Mouse (Mus musculus) ES-CJ7 (cell line): ENCODE measurements around the gene Nsfl1c.
A peak's percentile ranks its signal among the peaks of the same experiment; 100 is the strongest.

Source experiments
- DNase-seq: peaks from one replicate; pipeline ENCODE4 v3.0.0; 2011; ENCODE audit warnings: low read depth, low spot score

Nsfl1c gene

GRCm38 (mm10) chr2:151543063-151543895 is 49.3 kb downstream of the Nsfl1c start:
- DNase-seq = peak; percentile 78

GRCm38 (mm10) chr2:151544673-151545072 is 50.7 kb downstream of the Nsfl1c start:
- DNase-seq = no peak

- no peak for DNase-seq
Measured at GRCm38 (mm10) chr2:151546571-151546970, 52.6 kb downstream of the Nsfl1c start.

DNA sequence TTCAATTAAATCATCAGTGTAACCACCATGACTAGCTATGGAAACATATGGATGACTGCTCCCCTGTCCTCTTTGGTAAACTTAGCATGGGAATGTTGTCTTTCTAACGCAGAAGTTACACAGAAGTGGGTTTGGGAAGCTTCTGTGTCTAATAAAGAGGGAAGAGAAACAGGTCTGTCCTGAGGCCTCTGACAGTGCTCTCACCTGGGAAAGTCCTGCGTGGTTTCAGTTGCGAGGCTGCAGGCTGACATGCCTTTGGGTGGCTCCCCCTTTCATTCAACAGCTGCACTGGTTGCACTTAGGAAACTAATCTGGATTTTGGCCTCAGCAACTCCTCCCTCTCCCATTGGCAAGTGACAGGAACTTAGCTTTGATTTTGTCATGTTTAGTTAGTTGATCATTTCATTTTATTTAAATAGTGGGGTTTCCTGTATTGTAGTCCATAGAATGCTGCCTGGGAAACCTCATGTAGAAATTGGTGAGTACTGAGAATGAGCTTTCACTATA is 55.7 kb downstream of the Nsfl1c start:
- no peak for DNase-seq
